Mouse (Mus musculus) c-Kit-positive CD71-negative TER-119-negative erythroid progenitor cells, embryonic 14.5 days (primary cell): ENCODE data around the gene 1700037H04Rik.

Experiments used
- DNase-seq: peaks from one replicate; pipeline ENCODE4 v3.0.0-alpha.2; 2013; ENCODE audit warnings: low read depth

The 1700037H04Rik gene

GRCm38 (mm10) chr2:131179246-131179886, 19.5 kb upstream of the 1700037H04Rik start:
- DNase-seq, result no peak

GRCm38 (mm10) chr2:131178828-131179245, 19.0 kb upstream of the 1700037H04Rik start:
- DNase-seq, result no peak

- DNase-seq, result no peak
Measured at GRCm38 (mm10) chr2:131177932-131178331, 18.1 kb upstream of the 1700037H04Rik start.

GRCm38 (mm10) chr2:131176491-131176890, 16.6 kb upstream of the 1700037H04Rik start:
- DNase-seq, result no peak

GRCm38 (mm10) chr2:131175945-131176309, 16.0 kb upstream of the 1700037H04Rik start:
- no peak for DNase-seq

GRCm38 (mm10) chr2:131175286-131175944, 15.5 kb upstream of the 1700037H04Rik start:
- DNase-seq, result no peak

GRCm38 (mm10) chr2:131174700-131175099, 14.8 kb upstream of the 1700037H04Rik start:
- DNase-seq, result peak; percentile 67

GRCm38 (mm10) chr2:131172322-131172721, 12.4 kb upstream of the 1700037H04Rik start:
- DNase-seq, result no peak

GRCm38 (mm10) chr2:131171401-131172104, 11.7 kb upstream of the 1700037H04Rik start:
- no peak for DNase-seq

- DNase-seq, result no peak
Measured at GRCm38 (mm10) chr2:131170936-131171335, 11.1 kb upstream of the 1700037H04Rik start.

- no peak for DNase-seq
Measured at GRCm38 (mm10) chr2:131168914-131169313, 9.0 kb upstream of the 1700037H04Rik start.

- no peak for DNase-seq
Measured at GRCm38 (mm10) chr2:131167984-131168383, 8.1 kb upstream of the 1700037H04Rik start.

GRCm38 (mm10) chr2:131166172-131166571, 6.3 kb upstream of the 1700037H04Rik start:
- DNase-seq, result no peak

- no peak for DNase-seq
Measured at GRCm38 (mm10) chr2:131163924-131164323, 4.0 kb upstream of the 1700037H04Rik start.

- no peak for DNase-seq
Measured at GRCm38 (mm10) chr2:131160671-131161111, 810 bp upstream of the 1700037H04Rik start.

- peak; percentile 37 for DNase-seq
Measured at GRCm38 (mm10) chr2:131159491-131159910, 380 bp downstream of the 1700037H04Rik start.

- DNase-seq, result no peak
Measured at GRCm38 (mm10) chr2:131156987-131157386, 2.9 kb downstream of the 1700037H04Rik start.

- DNase-seq, result no peak
Measured at GRCm38 (mm10) chr2:131154036-131154435, 5.8 kb downstream of the 1700037H04Rik start.

GRCm38 (mm10) chr2:131152166-131152730, 7.6 kb downstream of the 1700037H04Rik start:
- no peak for DNase-seq

- DNase-seq, result no peak
Measured at GRCm38 (mm10) chr2:131149254-131149578, 10.7 kb downstream of the 1700037H04Rik start.

- DNase-seq, result no peak
Measured at GRCm38 (mm10) chr2:131148353-131149253, 11.3 kb downstream of the 1700037H04Rik start.

GRCm38 (mm10) chr2:131147043-131147365, 12.9 kb downstream of the 1700037H04Rik start:
- DNase-seq, result no peak
